Mouse (Mus musculus) forebrain, postnatal 0 days (tissue): Measurements from ENCODE around the gene Eif3k. TPM values are rescaled to one million over a fixed set of nuclear protein-coding genes. Genes with fewer than 3 reads are reported as not detected.

ENCODE experiments used
- ATAC-seq: fragments of 200-750 bp; cut with Nextera tagmentation; 2 replicates; pipeline ENCODE4 v1.8.0; 2017; ENCODE audit warnings: mild to moderate bottlenecking, moderate library complexity
- DNase-seq: peaks from one replicate; pipeline ENCODE4 v3.0.0-alpha.2; 2015
- H3K27ac ChIP-seq: fragments of 300-500 bp; sonication (generic); 2 replicates; pipeline ENCODE4 v1.5.1; 2014; ENCODE audit warnings: low read depth, mild to moderate bottlenecking, antibody characterized with exemption, low read length, moderate library complexity, mixed read lengths
- H3K27me3 ChIP-seq: fragments of 300-500 bp; sonication (generic); 2 replicates; pipeline ENCODE4 v1.6.1; 2014; ENCODE audit warnings: mild to moderate bottlenecking, low read length, mixed read lengths; ENCODE audit not compliant: insufficient read depth
- H3K36me3 ChIP-seq: fragments of 300-500 bp; sonication (generic); 2 replicates; pipeline ENCODE4 v1.6.1; 2014; ENCODE audit warnings: mild to moderate bottlenecking, moderate library complexity; ENCODE audit not compliant: insufficient read depth
- H3K4me1 ChIP-seq: fragments of 300-500 bp; sonication (generic); 2 replicates; pipeline ENCODE4 v1.6.1; 2014; ENCODE audit warnings: antibody characterized with exemption; ENCODE audit not compliant: insufficient read depth
- H3K4me2 ChIP-seq: fragments of 300-500 bp; sonication (generic); 2 replicates; pipeline ENCODE4 v1.6.1; 2014; ENCODE audit warnings: low read depth, mild to moderate bottlenecking, moderate library complexity
- H3K4me3 ChIP-seq: fragments of 300-500 bp; sonication (generic); 2 replicates; pipeline ENCODE4 v1.5.1; 2014; ENCODE audit warnings: low read depth, low read length, mixed read lengths
- H3K9ac ChIP-seq: fragments of 300-500 bp; sonication (generic); 2 replicates; pipeline ENCODE4 v1.6.1; 2014; ENCODE audit warnings: mild to moderate bottlenecking
- H3K9me3 ChIP-seq: fragments of 300-500 bp; sonication (generic); 2 replicates; pipeline ENCODE4 v1.6.1; 2016; ENCODE audit warnings: low read length
- CTCF ChIP-seq: sonication (generic); IDR thresholded peaks from 2 replicates; pipeline ENCODE4 v1.5.1; 2016; ENCODE audit warnings: antibody characterized with exemption, control low read depth, low read depth
- WGBS: fragments of 180-500 bp; shearing (Covaris S2); extraction: QIAGEN DNeasy Blood & Tissue Kit; methylation state at CpG from one replicate; pipeline ENCODE4 v1.1.7; 2014; 5-methylcytosine and 5-hydroxymethylcytosine counted together
- polyA plus RNA-seq: library from polyadenylated mRNA; unstranded; fragments of >200 nt; fragmentation: Nextera tagmentation; extraction: Ambion mirVana; gene quantifications from 2 replicates; pipeline ENCODE4 v1.2.1, GENCODE M21; 2015
- total RNA-seq: library from RNA; depleted of rRNA; stranded (reverse); fragments of >200 nt; gene quantifications from 2 replicates; pipeline ENCODE4 v1.2.3, GENCODE M21; 2014

Eif3k gene
- total and polyA plus RNA-seq, 2 experiments from 2014 or later, result 318 to 360 TPM

GRCm38 (mm10) chr7:29023514-29023913, 41.9 kb upstream of the Eif3k start:
- Histone ChIP-seq H3K4me2 (no peak overlapping the region), H3K27me3 (peaks cover 9% of the 10 kb centered on the region), H3K36me3 (peaks cover 5% of the 10 kb centered on the region; the same call in 1 of the 2 replicates), H3K4me3 (no peak overlapping the region), H3K27ac (no peak overlapping the region), H3K9ac (no peak overlapping the region), H3K4me1 (no peaks in the 10 kb centered on the region), H3K9me3 (no peaks in the 10 kb centered on the region)
- 90% methylated on average over 8 of the region's 8 CpGs for WGBS
- ATAC-seq (no peak), DNase-seq (no peak)
- no peak for TF ChIP-seq CTCF

DNA sequence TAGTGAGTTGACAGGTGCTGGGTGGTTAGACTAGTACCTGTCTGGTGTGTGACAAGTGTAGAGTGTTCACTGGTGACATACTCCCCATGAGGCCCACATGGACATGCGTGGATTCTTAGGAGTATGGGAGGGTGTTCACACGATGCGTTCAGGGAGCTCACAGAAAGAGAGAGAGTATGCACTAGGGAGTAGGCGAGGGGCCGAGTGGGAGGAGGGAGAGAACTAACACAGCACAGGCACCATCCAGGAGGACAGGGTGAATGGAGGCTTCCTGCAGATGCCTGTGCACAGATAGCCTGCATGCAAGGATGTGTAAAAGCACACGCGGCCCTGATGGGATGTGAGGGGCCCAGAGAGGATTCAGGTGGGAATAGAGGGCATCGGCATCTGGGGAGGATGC, 40.8 kb upstream of the Eif3k start:
- 89% methylated on average over 8 of the region's 8 CpGs for WGBS
- TF ChIP-seq CTCF, result no peak
- Histone ChIP-seq H3K4me3 (no peak overlapping the region), H3K4me2 (no peak overlapping the region), H3K36me3 (peaks cover 5% of the 10 kb centered on the region; the same call in 1 of the 2 replicates), H3K27me3 (peaks cover 9% of the 10 kb centered on the region), H3K9me3 (no peaks in the 10 kb centered on the region), H3K27ac (no peak overlapping the region), H3K9ac (no peak overlapping the region), H3K4me1 (no peaks in the 10 kb centered on the region)
- ATAC-seq (no peak), DNase-seq (no peak)

GRCm38 (mm10) chr7:29019447-29020220, 38.0 kb upstream of the Eif3k start:
- ATAC-seq, result 0 out of 2 replicates have a peak, but pooled peaks have one; percentile 25
- H3K27me3 ChIP-seq, result peaks cover 9% of the 10 kb centered on the region
- H3K4me1 ChIP-seq, result no peaks in the 10 kb centered on the region
- peaks cover 5% of the 10 kb centered on the region; the same call in 1 of the 2 replicates for H3K36me3 ChIP-seq
- H3K9me3 ChIP-seq, result 0 out of 2 replicates have a peak, but pooled peaks cover 4% of the 10 kb centered on the region
- H3K9ac ChIP-seq, result peak overlapping the region; percentile 35
- WGBS, result 3% methylated on average over 61 of the region's 88 CpGs
- H3K27ac ChIP-seq, result no peak overlapping the region
- H3K4me2 ChIP-seq, result peak overlapping the region; percentile 57
- no peak for TF ChIP-seq CTCF
- DNase-seq, result no peak
- H3K4me3 ChIP-seq, result peak overlapping the region; percentile 36

DNA sequence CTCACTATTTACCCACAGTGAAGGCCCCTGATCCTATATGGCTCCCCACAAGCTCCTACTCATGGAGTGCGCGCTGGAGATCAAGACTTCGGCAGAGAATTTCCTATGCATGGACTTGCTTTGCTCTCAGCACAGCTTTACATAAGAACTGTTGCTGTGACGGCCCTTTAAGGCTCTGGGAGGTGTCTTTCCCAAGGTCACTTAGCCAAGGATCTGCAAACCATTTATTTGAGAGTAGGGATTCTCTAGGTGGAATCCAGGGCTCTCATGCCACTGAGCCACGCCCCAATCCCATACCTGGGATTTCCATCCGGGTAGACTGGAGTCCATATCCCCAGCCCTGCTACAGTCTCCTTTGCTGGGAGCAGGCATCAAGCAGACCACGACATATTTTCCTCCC, 35.6 kb upstream of the Eif3k start:
- H3K4me2 ChIP-seq, result no peak overlapping the region
- H3K4me3 ChIP-seq, result no peak overlapping the region
- 0 out of 2 replicates have a peak, but pooled peaks cover 4% of the 10 kb centered on the region for H3K9me3 ChIP-seq
- 86% methylated on average over 7 of the region's 7 CpGs for WGBS
- H3K27ac ChIP-seq, result no peak overlapping the region
- H3K4me1 ChIP-seq, result no peaks in the 10 kb centered on the region
- ATAC-seq (no peak), DNase-seq (no peak)
- peaks cover 9% of the 10 kb centered on the region for H3K27me3 ChIP-seq
- H3K36me3 ChIP-seq, result no peaks in the 10 kb centered on the region
- no peak for TF ChIP-seq CTCF
- no peak overlapping the region for H3K9ac ChIP-seq

DNA sequence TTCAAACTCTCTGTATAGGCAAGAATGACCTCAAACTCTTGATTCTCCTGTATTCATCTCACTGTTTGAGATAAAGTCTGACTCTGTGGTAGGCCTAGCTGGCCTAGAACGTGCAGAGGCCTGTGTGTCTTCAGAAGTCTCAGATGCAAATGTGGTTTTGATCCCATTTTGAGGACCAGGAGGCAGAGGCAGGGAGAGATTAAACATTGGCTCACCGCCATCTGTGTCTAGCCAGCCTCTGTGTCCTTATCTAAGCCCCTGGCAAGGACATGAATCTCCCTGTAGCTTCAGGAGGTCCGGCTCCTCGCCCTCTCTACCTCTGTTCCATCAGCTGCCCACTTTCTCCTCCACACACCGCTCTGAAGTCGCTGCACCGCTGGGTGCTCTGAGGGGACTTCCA, 34.8 kb upstream of the Eif3k start:
- no peak for ATAC-seq
- no peak overlapping the region for H3K4me2 ChIP-seq
- DNase-seq, result no peak
- H3K9ac ChIP-seq, result no peak overlapping the region
- 0 out of 2 replicates have a peak, but pooled peaks cover 4% of the 10 kb centered on the region for H3K9me3 ChIP-seq
- no peak for TF ChIP-seq CTCF
- 84% methylated on average over 7 of the region's 7 CpGs for WGBS
- peaks cover 9% of the 10 kb centered on the region for H3K27me3 ChIP-seq
- no peak overlapping the region for H3K27ac ChIP-seq
- no peaks in the 10 kb centered on the region for H3K36me3 ChIP-seq
- no peak overlapping the region for H3K4me3 ChIP-seq
- H3K4me1 ChIP-seq, result no peaks in the 10 kb centered on the region

DNA sequence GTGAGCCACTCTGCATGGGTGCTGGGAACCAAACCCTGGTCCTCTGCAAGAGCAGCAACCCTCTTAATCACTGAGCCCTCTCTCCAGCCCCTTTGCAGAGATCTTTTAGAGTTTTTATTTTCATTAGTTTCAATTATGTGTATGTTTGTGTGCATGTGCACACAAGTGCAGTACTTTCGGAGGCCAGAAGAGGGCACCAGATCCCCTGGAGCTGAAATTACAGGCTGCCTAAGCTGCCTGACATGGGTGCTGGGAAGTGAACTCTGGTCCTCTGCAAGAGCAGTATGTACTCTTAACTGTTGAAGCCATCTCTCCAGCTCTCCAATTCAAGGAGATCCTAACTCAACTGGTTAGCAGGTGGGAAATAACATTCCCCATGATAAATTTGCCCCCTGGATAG, 33.3 kb upstream of the Eif3k start:
- no peak overlapping the region for H3K9ac ChIP-seq
- no peaks in the 10 kb centered on the region for H3K4me1 ChIP-seq
- TF ChIP-seq CTCF, result peak; percentile 22; the same call in 1 of the 2 replicates
- H3K4me3 ChIP-seq, result no peak overlapping the region
- H3K4me2 ChIP-seq, result no peak overlapping the region
- no peak for DNase-seq
- 0 out of 2 replicates have a peak, but pooled peaks cover 4% of the 10 kb centered on the region for H3K9me3 ChIP-seq
- ATAC-seq, result no peak
- H3K27me3 ChIP-seq, result peaks cover 9% of the 10 kb centered on the region
- WGBS, result 85% methylated on average over 1 of the region's 1 CpGs
- no peaks in the 10 kb centered on the region for H3K36me3 ChIP-seq
- H3K27ac ChIP-seq, result no peak overlapping the region

GRCm38 (mm10) chr7:29008714-29009113, 27.1 kb upstream of the Eif3k start:
- 71% methylated on average over 9 of the region's 9 CpGs for WGBS
- no peaks in the 10 kb centered on the region for H3K36me3 ChIP-seq

More at GRCm38 (mm10) chr7:29008714-29009113, 27.1 kb upstream of the Eif3k start:
- no peak for TF ChIP-seq CTCF
- no peak overlapping the region for H3K4me2 ChIP-seq
- no peak overlapping the region for H3K4me3 ChIP-seq
- DNase-seq (no peak), ATAC-seq (no peak)
- no peaks in the 10 kb centered on the region for H3K9me3 ChIP-seq
- no peaks in the 10 kb centered on the region for H3K27me3 ChIP-seq
- no peak overlapping the region for H3K27ac ChIP-seq
- H3K4me1 ChIP-seq, result no peaks in the 10 kb centered on the region
- H3K9ac ChIP-seq, result no peak overlapping the region
